Mouse (Mus musculus): ENCODE results near the gene Trmt10c. TPM values are rescaled to one million over a fixed set of nuclear protein-coding genes. Genes with fewer than 3 reads are reported as not detected.

The Trmt10c gene
- polyA plus RNA-seq, 1 experiment = not detected

DNA sequence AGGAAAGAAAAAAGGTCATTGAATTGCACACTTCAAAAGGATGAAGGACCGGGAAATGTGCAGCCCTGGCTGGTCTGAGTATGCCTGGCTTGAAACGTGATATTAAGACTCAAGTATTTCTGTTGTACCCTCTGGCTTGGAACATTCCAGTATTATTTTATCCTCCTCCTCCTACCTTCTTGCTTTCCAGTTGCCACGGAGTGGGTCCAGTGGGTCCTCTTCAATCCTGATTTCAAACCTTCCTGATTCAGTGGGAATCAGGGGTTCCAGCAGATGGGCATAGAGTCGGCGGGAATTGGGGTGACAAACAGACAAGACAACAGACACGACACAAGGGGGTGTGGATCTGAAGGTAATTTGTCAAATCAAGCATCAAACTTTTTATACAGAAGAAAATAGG, 34.9 kb upstream of the Trmt10c start:
- Histone ChIP-seq H3K27ac (ENCODE audit: insufficient read depth, low read depth, low read length) (no peak overlapping the region), H3K4me1 (ENCODE audit: control insufficient read depth, insufficient read depth, low read length) (peaks cover 3% of the 10 kb centered on the region; the same call in 1 of the 2 replicates), H3K4me3 (ENCODE audit: insufficient read depth, low read depth, low read length) (no peak overlapping the region)
- TF ChIP-seq POLR2A (IDR thresholded peaks at IDR 0.05; ENCODE audit: insufficient read depth, low read depth, low read length) (no peak), CTCF (IDR thresholded peaks at IDR 0.05; ENCODE audit: insufficient read depth, low read depth, low read length) (no peak)
- WGBS = 79% methylated on average over 6 of the region's 6 CpGs

DNA sequence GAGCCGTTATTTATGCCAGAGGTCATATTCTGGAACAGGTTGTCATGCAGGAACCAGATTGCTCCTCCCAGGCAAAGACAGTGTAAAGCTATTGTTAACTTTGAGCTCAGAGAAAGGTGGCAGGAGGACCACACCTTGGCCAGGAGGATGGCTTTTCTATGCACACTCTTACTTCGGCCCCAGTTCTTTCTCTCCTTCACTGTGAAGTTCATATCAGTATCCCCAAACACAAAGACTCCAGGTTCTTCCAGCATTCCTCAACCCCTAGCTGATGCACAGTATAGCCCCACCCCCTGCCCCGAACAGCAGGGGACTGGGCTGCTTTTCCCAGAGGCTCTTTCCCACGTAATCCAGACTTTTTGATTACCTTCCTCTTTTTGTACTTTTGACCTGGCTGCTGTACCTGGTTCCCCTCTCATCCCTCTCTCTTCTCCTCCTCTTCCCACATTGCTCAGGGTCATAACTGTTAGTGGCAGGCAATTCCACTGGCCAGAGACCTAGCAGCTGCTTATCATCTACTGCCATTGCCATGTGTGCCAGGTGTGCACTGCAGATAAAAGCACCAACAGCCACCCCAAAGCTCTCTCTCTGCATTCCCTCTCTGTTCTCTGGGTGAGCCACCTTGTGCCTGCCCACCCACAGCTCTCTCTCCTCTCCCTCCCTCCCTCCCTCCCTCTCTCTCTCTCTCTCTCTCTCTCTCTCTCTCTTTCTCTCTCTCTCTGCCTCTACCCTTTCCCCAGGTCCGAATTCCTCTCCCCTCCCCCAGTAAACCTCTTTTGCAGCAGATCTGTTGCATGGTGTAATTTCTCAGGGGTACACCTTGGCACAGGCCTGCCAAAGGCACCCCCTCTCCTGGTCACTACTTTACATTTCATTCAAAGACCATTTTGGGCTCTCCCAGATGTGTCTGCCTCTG, 34.0 kb upstream of the Trmt10c start:
- 46% methylated on average over 5 of the region's 5 CpGs for WGBS
- Histone ChIP-seq H3K4me1 (ENCODE audit: control insufficient read depth, insufficient read depth, low read length) (peaks cover 3% of the 10 kb centered on the region; the same call in 1 of the 2 replicates), H3K4me3 (ENCODE audit: insufficient read depth, low read depth, low read length) (no peak overlapping the region), H3K27ac (ENCODE audit: insufficient read depth, low read depth, low read length) (no peak overlapping the region)
- TF ChIP-seq CTCF (IDR thresholded peaks at IDR 0.05; ENCODE audit: insufficient read depth, low read depth, low read length) (no peak), POLR2A (IDR thresholded peaks at IDR 0.05; ENCODE audit: insufficient read depth, low read depth, low read length) (no peak)

DNA sequence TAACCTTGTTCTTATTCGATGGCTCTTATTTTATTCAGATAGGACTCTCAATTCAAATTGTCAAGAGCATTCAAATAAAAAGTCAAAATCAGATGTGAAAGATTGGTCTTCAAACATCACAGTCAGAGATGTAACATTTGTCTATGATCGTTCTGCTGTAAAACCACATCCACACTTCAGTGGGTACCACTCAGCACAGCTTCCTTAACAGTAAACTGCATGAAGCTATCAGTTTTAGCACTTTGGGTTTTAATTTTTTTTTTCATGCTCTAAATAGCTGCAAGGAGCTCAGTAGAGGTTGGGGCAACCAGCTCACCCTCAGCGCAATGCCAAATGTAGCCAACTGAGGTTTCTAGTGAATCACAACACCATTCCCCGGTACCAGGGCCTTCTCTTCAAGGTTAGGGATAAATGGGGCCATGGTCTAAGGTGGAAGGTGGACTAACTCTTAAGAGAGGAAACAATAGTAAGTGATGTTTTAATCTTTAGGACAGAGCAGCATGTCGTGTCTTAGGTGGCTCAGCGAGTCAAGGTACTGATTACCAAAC, 31.0 kb upstream of the Trmt10c start:
- WGBS = 93% methylated on average over 6 of the region's 6 CpGs

DNA sequence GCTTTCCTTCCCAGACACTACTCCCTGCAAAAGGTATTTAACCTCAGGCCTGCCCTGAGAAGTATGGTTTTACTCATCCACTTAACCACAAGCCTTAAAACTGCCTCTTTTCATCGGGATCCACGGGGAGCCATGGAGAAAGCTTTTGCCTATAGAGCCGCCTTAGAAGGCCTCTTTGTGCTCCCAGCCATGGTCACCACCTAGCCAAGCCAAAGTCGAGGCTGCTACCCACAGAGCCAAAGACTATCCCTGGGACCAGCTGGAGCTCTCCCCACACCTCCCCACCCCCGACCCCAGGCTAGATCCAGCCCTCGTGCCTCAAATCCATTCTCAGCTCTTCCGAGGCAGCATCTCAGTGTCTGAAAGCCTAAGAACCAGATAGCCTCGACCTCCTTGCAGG, 28.5 kb upstream of the Trmt10c start:
- no peak for TF ChIP-seq POLR2A (IDR thresholded peaks at IDR 0.05; ENCODE audit: insufficient read depth, low read depth, low read length)
- TF ChIP-seq CTCF (IDR thresholded peaks at IDR 0.05; ENCODE audit: insufficient read depth, low read depth, low read length) = no peak
- Histone ChIP-seq H3K27ac (ENCODE audit: insufficient read depth, low read depth, low read length) (no peak overlapping the region), H3K4me1 (ENCODE audit: control insufficient read depth, insufficient read depth, low read length) (no peaks in the 10 kb centered on the region), H3K4me3 (ENCODE audit: insufficient read depth, low read depth, low read length) (no peak overlapping the region)
- WGBS = 22% methylated on average over 8 of the region's 8 CpGs

More for the DNA sequence above, 31.0 kb upstream of the Trmt10c start:
- H3K4me1 ChIP-seq (ENCODE audit: control insufficient read depth, insufficient read depth, low read length) = no peaks in the 10 kb centered on the region
- H3K27ac ChIP-seq (ENCODE audit: insufficient read depth, low read depth, low read length) = no peak overlapping the region
- TF ChIP-seq CTCF (IDR thresholded peaks at IDR 0.05; ENCODE audit: insufficient read depth, low read depth, low read length) (no peak), POLR2A (IDR thresholded peaks at IDR 0.05; ENCODE audit: insufficient read depth, low read depth, low read length) (no peak)
- no peak overlapping the region for H3K4me3 ChIP-seq (ENCODE audit: insufficient read depth, low read depth, low read length)

- peak overlapping the region; percentile 50 for H3K4me3 ChIP-seq (ENCODE audit: insufficient read depth, low read depth, low read length)
- under 1% methylated on average over 20 of the region's 20 CpGs for WGBS
- H3K4me1 ChIP-seq (ENCODE audit: control insufficient read depth, insufficient read depth, low read length) = no peaks in the 10 kb centered on the region
- TF ChIP-seq POLR2A (IDR thresholded peaks at IDR 0.05; ENCODE audit: insufficient read depth, low read depth, low read length) = 0 out of 2 replicates have a peak, but pooled peaks have one; percentile 15
- no peak for TF ChIP-seq CTCF (IDR thresholded peaks at IDR 0.05; ENCODE audit: insufficient read depth, low read depth, low read length)
- peak overlapping the region; percentile 62; the same call in 1 of the 2 replicates for H3K27ac ChIP-seq (ENCODE audit: insufficient read depth, low read depth, low read length)
Observed at GRCm38 (mm10) chr16:56064334-56064990, 26.8 kb upstream of the Trmt10c start.

DNA sequence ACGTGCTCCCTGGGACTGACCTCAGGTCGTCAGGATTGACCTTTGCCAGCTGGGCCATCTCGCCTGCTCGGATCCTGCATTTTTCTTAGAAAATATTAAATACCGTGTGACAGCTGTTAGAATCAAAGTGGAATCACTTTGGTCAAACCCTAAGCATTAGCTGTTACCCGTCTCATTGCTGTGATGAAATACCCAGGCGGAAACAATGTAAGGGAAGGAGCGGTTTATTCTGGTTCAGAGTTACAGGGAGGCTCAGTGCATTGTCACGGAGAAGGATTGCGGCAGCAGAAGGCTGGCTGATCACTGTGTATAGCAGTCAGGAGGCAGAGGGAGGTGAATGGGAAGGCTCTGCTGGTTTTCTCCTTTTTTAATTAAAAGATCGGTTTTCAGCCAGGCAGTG, 25.4 kb upstream of the Trmt10c start:
- H3K4me3 ChIP-seq (ENCODE audit: insufficient read depth, low read depth, low read length) = no peak overlapping the region
- no peak overlapping the region for H3K27ac ChIP-seq (ENCODE audit: insufficient read depth, low read depth, low read length)
- WGBS = 75% methylated on average over 11 of the region's 11 CpGs
- no peaks in the 10 kb centered on the region for H3K4me1 ChIP-seq (ENCODE audit: control insufficient read depth, insufficient read depth, low read length)
- TF ChIP-seq POLR2A (IDR thresholded peaks at IDR 0.05; ENCODE audit: insufficient read depth, low read depth, low read length) (no peak), CTCF (IDR thresholded peaks at IDR 0.05; ENCODE audit: insufficient read depth, low read depth, low read length) (no peak)

- Histone ChIP-seq H3K27ac (ENCODE audit: insufficient read depth, low read depth, low read length) (no peak overlapping the region), H3K4me1 (ENCODE audit: control insufficient read depth, insufficient read depth, low read length) (no peaks in the 10 kb centered on the region), H3K4me3 (ENCODE audit: insufficient read depth, low read depth, low read length) (no peak overlapping the region)
- WGBS = 72% methylated on average over 7 of the region's 7 CpGs
- no peak for TF ChIP-seq POLR2A (IDR thresholded peaks at IDR 0.05; ENCODE audit: insufficient read depth, low read depth, low read length)
- no peak for TF ChIP-seq CTCF (IDR thresholded peaks at IDR 0.05; ENCODE audit: insufficient read depth, low read depth, low read length)
Observed at GRCm38 (mm10) chr16:56061995-56062594, 24.5 kb upstream of the Trmt10c start.

DNA sequence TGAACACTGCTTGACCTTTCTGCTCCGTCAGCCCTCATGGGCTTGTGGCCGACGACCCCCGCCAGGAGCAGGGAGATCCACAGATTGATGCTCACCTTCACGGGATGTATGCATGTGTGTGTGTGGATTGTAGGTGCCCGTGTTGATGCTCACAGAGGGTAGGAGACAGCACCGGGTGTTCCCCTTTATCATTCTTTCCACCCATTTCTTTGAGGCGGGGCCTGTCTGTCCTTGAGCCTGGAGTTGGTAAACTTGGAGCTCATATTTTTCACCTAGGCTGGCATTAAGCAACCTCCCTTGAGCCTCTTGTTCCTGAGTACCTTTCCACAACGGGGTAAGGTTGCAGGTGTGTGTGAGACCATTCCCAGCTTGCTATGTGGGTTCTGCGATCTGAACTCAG, 20.5 kb upstream of the Trmt10c start:
- no peak overlapping the region for H3K4me3 ChIP-seq (ENCODE audit: insufficient read depth, low read depth, low read length)
- WGBS = 83% methylated on average over 10 of the region's 10 CpGs
- TF ChIP-seq POLR2A (IDR thresholded peaks at IDR 0.05; ENCODE audit: insufficient read depth, low read depth, low read length) (no peak), CTCF (IDR thresholded peaks at IDR 0.05; ENCODE audit: insufficient read depth, low read depth, low read length) (no peak)
- no peaks in the 10 kb centered on the region for H3K4me1 ChIP-seq (ENCODE audit: control insufficient read depth, insufficient read depth, low read length)
- no peak overlapping the region for H3K27ac ChIP-seq (ENCODE audit: insufficient read depth, low read depth, low read length)

Measured in olfactory bulb, adult 2 months (tissue).